Mouse (Mus musculus) ovary, postnatal 10 days (tissue): ENCODE measurements around the gene Dysf.
A peak's percentile ranks its signal among the peaks of the same experiment; 100 is the strongest.

Experiments used
- DNase-seq: peaks from one replicate; pipeline ENCODE4 v3.0.0; 2022; ENCODE audit warnings: low spot score

Dysf gene

DNA sequence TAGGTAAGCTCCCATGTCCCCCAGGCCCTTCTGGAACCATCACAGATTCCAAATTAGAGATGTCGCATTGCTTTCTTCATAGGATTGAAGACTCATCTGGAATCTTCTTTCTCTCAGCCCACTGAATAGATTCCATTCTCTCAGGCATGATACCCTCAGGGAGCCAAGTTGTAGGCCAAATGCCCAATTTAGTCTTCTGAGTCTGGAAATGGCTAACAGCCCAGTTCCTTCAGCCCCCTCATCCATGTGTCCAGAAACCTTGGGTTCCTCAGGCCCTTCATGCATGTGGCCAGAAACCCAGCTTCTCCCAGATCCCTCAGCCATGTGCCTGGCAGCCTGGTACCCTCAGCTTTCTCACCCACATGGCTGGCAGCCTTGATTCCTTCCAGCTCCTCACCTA is 160.2 kb downstream of the Dysf start:
- DNase-seq, result no peak

GRCm38 (mm10) chr6:84173626-84174025 is 165.2 kb downstream of the Dysf start:
- no peak for DNase-seq

DNA sequence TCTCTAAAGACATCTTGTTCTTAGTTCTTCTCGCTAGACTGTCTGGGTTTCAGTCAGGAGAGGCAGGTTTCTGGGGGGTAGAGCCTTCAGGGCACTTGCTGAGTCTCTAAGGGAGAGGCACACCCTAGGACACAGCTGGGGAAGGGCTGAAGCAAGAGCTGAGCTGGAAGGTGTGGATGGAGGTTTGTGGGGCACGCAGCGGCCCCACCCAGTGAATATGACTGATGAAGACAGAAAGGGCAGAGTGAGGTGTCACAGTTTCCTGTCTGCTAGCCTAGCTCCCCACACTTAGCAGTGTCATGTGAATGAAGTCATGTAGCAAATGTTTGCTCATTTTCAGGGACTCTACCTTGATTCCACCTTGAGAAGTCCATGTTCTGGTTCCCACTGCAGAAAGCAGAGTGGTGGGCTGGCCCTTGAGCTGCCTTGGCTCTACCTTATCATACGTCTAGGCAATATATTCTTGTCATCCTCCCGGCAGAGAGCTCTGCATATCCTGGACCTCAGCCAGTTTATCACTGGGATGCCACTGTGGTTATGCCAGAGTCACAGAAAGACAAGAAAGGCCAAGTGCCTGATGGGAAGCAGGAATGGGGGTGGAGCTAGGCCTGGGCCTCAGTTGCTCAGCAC is 170.5 kb downstream of the Dysf start:
- DNase-seq, result no peak

- peak; percentile 9 for DNase-seq
These were observed 173.1 kb downstream of the Dysf start for GRCm38 (mm10) chr6:84181452-84181851.

GRCm38 (mm10) chr6:84191656-84192250 is 183.4 kb downstream of the Dysf start:
- no peak for DNase-seq

DNA sequence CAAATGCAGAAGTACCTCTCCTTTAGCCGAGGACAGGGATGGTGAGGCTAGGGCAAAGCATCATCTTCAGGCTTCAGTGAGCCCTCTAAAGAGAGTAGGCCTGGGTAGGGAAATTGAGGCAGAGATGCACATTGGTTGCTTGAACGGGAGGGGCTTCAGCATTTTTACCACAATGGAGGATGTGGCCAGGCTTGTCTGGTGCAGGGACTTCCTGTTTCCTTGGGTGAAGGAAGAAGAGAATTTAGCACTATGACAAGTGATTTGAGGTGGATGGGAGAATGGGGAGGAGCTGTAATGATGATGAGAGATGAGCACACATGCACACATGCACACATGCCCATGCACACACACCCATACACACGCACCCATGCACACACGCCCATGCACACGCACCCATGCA is 188.1 kb downstream of the Dysf start:
- DNase-seq, result no peak

DNA sequence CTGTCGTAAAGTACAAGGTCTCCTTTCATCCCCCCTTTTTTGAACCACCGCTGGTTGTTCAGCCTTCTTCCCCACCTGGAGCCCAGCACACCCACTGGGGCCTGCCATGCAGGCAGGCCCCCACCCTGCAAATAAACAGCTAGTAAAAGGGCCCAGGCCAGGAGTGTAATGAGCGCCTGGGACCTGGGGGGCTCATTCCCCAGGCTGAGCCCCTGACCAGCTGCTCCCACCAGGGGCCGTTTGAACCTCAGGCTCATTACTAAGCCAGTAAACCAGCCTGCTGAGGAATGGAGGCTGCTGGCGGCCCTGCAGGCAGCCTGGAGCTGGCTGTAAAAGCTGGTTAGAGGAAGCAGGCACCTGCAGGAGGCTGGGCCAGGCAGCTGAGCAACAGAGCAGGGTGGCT is 189.4 kb downstream of the Dysf start:
- no peak for DNase-seq

DNA sequence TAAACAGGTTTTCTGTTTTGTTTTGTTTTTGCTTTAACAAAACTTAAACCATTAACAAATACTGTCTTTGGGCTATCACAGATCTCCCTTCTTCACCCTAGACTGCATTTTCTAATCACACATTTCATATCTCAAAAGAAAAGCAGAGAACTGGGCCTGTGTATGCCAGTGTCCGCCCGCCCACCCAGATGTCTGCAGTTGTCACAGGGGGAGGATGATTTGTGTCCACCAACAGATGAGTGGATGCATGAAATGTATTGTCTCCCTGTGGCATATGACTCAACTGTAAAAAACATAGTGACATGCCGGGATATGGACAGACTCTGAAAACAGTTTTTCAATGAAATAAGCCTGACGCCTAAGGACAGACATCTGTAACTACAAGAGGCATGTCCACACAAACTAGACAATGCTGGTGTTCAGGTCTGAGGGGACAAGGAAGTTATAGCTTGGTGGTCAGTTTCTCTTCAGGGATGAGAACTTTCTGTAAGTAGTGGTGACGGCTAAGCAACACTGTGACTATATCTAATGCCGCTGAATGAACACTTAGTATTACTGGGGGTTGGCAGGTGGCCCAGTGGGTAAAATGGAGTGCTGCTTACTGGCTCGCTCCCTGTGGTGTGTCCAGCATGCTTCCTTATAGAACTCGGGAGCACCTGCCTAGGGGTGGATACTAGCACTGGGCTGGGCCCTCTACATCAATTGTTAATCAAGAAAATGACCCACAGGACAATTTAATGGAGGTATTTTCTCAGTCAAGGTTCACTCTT is 193.5 kb downstream of the Dysf start:
- no peak for DNase-seq

DNA sequence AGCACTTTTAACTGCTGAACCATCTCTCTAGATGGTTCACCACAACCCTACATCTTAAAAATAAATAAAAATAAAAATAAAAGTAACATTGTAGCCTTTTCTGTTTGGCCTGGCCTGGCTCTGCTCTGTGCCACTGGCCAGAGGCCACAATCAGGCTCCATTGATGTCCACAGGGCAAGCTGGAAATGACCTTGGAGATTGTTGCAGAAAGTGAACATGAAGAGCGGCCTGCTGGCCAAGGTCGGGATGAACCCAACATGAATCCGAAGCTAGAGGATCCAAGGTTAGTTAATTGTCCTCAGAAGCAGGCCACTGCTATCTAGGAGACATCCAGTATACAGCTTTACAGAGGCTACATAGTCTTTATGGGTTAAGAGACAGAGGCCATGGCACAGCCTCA is 197.2 kb downstream of the Dysf start:
- no peak for DNase-seq

DNA sequence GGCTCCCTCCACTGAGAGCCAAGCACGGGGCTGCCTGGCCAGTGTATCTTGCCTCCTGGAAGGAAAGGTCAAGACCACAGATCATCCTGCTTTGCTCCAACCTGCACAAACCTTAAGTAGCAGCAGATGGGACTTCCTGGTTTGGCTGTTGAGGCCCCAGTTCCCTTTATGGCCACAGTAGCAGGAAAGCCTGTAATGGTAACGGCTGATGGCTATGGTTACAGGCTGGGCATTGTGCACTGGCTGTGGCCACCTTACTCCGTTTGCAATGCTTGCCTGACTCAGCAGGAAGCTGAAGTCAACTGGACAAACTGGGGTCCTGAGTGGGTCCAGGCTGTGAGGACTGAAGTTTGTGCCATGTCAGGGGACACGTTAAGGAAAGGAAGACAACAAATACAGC is 200.2 kb downstream of the Dysf start:
- no peak for DNase-seq

DNA sequence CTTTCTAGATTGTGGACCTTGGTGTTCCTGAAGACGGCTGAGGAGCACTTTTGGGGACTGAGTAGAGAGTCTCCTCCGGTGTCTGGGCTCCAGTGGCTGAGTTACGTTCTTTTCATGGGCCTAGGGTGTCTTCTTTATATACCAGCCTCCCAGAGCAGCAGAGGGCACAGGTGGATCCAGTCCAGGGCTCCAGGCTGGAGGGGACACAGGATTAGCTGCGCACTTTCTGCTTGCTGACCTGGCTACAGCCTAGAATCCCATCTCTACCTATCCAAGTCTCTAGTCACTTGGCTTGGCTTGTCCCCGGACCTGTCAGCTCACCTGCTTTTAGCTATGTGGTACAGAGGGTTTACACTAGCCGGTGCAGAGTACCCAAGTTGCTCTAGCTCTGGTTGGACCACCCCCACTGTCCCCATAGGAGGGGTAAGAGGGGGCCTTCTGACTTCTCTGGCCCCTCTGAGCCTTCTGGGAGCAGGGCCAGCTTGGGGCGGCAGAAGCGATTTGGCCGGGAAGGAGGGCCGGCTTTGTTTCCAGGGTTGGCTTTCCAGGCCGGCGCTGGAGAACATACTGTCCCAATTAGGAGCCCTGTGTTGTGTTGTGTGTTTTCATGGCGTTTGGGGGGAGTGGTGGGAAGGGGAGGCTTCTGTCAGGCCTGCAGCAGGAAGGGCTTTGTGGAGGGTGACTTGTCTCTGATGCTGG is 201.5 kb downstream of the Dysf start:
- no peak for DNase-seq

- DNase-seq, result no peak
These were observed 203.1 kb downstream of the Dysf start for GRCm38 (mm10) chr6:84211473-84211872.

GRCm38 (mm10) chr6:84213101-84213500 is 204.7 kb downstream of the Dysf start:
- DNase-seq, result no peak

GRCm38 (mm10) chr6:84217216-84217933 is 209.0 kb downstream of the Dysf start:
- no peak for DNase-seq

DNA sequence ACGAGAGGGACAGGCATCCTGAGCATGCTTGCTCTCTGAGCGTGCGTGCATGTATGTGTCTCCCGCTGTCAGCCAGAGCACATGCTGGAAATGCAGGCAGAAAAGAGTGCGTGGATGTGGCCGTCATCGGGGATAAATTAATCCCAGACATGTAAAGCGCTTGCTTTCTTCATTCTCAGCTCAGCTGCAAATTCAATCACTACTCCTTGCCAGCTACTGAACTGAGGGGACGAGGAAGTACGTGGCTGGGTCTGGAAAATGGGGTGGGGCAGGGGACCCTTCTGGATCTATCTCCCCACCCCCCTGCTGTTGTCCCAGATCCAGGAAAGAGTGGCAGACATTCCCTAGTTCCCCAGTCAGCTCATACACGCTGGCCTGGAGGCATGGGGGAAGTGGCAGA is 210.7 kb downstream of the Dysf start:
- no peak for DNase-seq

GRCm38 (mm10) chr6:84224861-84225260 is 216.5 kb downstream of the Dysf start:
- DNase-seq, result no peak

GRCm38 (mm10) chr6:84225587-84225986 is 217.2 kb downstream of the Dysf start:
- no peak for DNase-seq

- no peak for DNase-seq
These were observed 219.8 kb downstream of the Dysf start for GRCm38 (mm10) chr6:84228196-84228595.

GRCm38 (mm10) chr6:84228786-84229185 is 220.4 kb downstream of the Dysf start:
- DNase-seq, result no peak

DNA sequence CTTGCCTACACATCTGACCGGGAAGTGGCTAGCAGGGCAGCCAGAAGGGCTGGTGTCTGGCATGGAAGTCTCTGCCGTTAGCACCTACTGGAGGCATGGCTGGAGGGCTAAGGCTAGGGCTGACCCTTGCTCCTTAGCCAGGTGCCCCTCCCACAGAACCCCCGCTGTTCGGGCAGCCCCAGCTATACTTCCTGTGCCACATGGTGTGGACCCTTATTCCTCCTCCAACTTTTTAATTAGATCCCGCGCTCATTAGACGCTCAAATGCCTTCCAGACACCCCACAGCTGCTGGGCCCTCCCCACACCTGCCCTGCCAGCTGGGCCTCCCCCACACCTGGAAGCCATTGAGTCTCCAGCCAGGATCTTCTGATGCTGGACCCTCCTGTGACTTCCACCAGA is 221.3 kb downstream of the Dysf start:
- DNase-seq, result no peak

DNA sequence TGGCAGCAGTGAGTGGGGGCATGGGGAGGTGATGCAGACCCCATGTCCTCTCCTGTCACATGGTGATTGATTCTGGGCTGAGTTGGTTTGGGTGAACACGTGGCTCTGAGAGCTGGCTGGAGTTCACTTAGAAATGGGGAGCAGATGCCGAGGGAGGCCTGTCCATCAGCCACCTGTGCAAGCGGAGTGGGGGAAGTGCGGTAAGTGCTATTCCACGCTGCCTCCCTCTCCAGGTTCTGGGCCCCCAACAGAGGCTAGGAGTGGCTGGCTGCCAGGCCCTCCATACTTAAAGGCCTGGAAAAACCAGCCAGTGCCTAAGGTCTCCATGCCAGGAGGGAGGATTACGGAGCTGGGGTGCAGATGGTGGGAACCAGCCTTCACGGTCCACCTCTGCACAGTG is 222.7 kb downstream of the Dysf start:
- no peak for DNase-seq

DNA sequence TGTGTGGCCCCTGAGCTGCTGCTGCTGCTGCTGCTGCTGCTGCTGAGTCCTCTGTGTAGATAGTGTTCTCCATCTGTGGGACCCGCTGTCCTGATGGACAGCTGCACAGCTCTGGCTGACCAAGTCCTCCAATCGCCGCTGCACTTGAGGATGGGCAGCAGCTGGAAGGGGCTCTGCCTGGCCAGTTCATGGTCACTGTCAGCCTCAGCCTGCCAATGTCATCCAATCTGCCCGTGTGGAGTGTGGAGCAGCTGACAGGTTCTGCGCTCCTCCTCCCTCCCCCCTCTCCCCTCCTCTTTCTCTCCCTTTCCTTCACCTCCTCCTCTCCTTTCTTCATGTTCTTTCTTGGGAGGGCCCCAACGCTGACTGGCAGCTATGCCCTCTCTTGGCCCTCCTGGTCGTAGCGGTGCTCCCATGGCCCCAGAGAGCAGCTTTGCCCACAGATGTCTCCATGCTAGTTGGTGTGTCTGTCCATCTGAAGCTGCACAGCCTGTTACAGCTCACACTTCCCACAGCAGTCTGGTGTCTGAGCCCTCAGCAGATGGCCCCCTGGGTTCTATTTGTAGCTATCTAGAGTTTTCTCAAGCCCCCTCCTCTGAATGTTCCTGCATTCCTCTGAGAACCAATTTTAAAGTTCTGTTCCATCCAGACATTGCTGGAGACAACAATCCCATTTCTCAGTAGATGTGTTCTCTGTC is 223.8 kb downstream of the Dysf start:
- DNase-seq, result no peak
